Mouse (Mus musculus) layer of hippocampus, adult 11-12 months (tissue): Measurements from ENCODE around the gene C530008M17Rik.
"Not testable (repeated sequence)": the region's sequence is repeated elsewhere in the genome, so short reads cannot be mapped to it uniquely, and the experiment has no call there.

ENCODE experiments used
- DNase-seq: peaks from one replicate; pipeline ENCODE4 v3.0.0; 2022; ENCODE audit warnings: low spot score

The C530008M17Rik gene

GRCm38 (mm10) chr5:76905405-76906154 lies 249.3 kb downstream of the C530008M17Rik start, which contains the start of gene Aasdh:
TSS of gene Aasdh (minus strand) at chr5:76905514.
- DNase-seq, result peak; percentile 94

- DNase-seq, result no peak
These were observed 249.8 kb downstream of the C530008M17Rik start for GRCm38 (mm10) chr5:76906155-76906499.

GRCm38 (mm10) chr5:76910807-76911206 lies 254.5 kb downstream of the C530008M17Rik start:
- DNase-seq, result no peak

- not testable (repeated sequence) for DNase-seq
These were observed 256.2 kb downstream of the C530008M17Rik start for GRCm38 (mm10) chr5:76912522-76912921.

GRCm38 (mm10) chr5:76922833-76923232 lies 266.5 kb downstream of the C530008M17Rik start:
- no peak for DNase-seq
